In genomic region chr4:87785132-87786074, GRCm38 (mm10) we compare ENCODE assay signal across 8 mouse cellular contexts.
DNase-seq lines count a peak whose midpoint lies in the region; ATAC-seq and TF ChIP-seq lines count a peak whose summit lies in the region.

No protein-coding gene starts in this region.

- H3K27me3 ChIP-seq in MEL (ENCODE audit: control insufficient read depth in 1 of 2, insufficient read depth in 2 of 2, low read length in 2 of 2) = no peaks in the 10 kb centered on the region
- peaks cover 23% of the 10 kb centered on the region for H3K27me3 ChIP-seq in forebrain, embryonic 10.5 days (ENCODE audit: poor library complexity, severe bottlenecking)
- H3K27me3 ChIP-seq in hindbrain, embryonic 10.5 days (ENCODE audit: insufficient read depth, poor library complexity, severe bottlenecking) = no peaks in the 10 kb centered on the region

- 66% methylated on average over 12 of the region's 12 CpGs for WGBS in bone marrow, adult 2 months
- WGBS in forebrain, embryonic 10.5 days = 12% methylated on average over 12 of the region's 12 CpGs
- WGBS in hindbrain, embryonic 10.5 days = 12% methylated on average over 12 of the region's 12 CpGs

- TF ChIP-seq EP300 in MEL (IDR thresholded peaks at IDR 0.05; ENCODE audit: low read depth in 1 of 2, low read length in 2 of 2) = no peak

- DNase-seq in MEL (ENCODE audit: low read depth, low spot score) = no peak
- peak; percentile 57 for DNase-seq in forebrain, embryonic 10.5 days (ENCODE audit: extremely low spot score, low spot score)
- peak; percentile 73 for DNase-seq in hindbrain, embryonic 10.5 days (ENCODE audit: low spot score)
- DNase-seq in layer of hippocampus, adult 9-10 months (ENCODE audit: low spot score) = peak; percentile 24
- peak; percentile 56 to 63 for DNase-seq in lung, postnatal 4 days
- DNase-seq in right cerebral cortex, postnatal 4 days = peak; percentile 33

- TF ChIP-seq CTCF in MEL (IDR thresholded peaks at IDR 0.05 in 2 of 3, conservative IDR thresholded peaks at IDR 0.05 in 1 of 3; ENCODE audit: control insufficient read depth in 1 of 3, insufficient read depth in 1 of 3, low read depth in 2 of 3, low read length in 3 of 3, poor library complexity in 1 of 3, severe bottlenecking in 1 of 3) = peak in 2 of 3 experiments; percentile 30 to 37; a peak in 2 of 6 replicates
- TF ChIP-seq CTCF in bone marrow, adult 2 months (IDR thresholded peaks at IDR 0.05; ENCODE audit: control insufficient read depth, insufficient read depth, low read length) = peak; percentile 31; the same call in 1 of the 2 replicates

- peaks cover 0 to 9% of the 10 kb centered on the region in 2 experiments; a peak in 2 of 4 replicates for H3K36me3 ChIP-seq in MEL (ENCODE audit: control insufficient read depth in 1 of 2, insufficient read depth in 2 of 2, low read length in 2 of 2)
- peaks cover 58% of the 10 kb centered on the region for H3K36me3 ChIP-seq in forebrain, embryonic 10.5 days (replicated peaks)
- H3K36me3 ChIP-seq in hindbrain, embryonic 10.5 days = peaks cover 51% of the 10 kb centered on the region

- no peak for TF ChIP-seq POLR2A in MEL (IDR thresholded peaks at IDR 0.05; ENCODE audit: control insufficient read depth in 1 of 2, insufficient read depth in 1 of 2, low read depth in 1 of 2, low read length in 2 of 2, poor library complexity in 1 of 2)
- TF ChIP-seq POLR2A in bone marrow, adult 2 months (IDR thresholded peaks at IDR 0.05; ENCODE audit: borderline replicate concordance, control insufficient read depth, low read depth, low read length) = no peak

- no peak overlapping the region for H3K9ac ChIP-seq in MEL (ENCODE audit: control insufficient read depth, low read depth, low read length, poor library complexity, severe bottlenecking)

- H3K27ac ChIP-seq in MEL (ENCODE audit: control insufficient read depth, low read depth, low read length) = no peak overlapping the region
- H3K27ac ChIP-seq in bone marrow, adult 2 months (ENCODE audit: control insufficient read depth, insufficient read depth, low read depth, low read length, poor library complexity) = no peak overlapping the region
- peak overlapping the region; percentile 71 for H3K27ac ChIP-seq in forebrain, embryonic 10.5 days
- peak overlapping the region; percentile 79 for H3K27ac ChIP-seq in hindbrain, embryonic 10.5 days

- no peaks in the 10 kb centered on the region for H3K4me1 ChIP-seq in MEL (ENCODE audit: control insufficient read depth in 1 of 2, insufficient read depth in 2 of 2, low read length in 2 of 2)
- no peaks in the 10 kb centered on the region for H3K4me1 ChIP-seq in bone marrow, adult 2 months (ENCODE audit: control insufficient read depth, insufficient read depth, low read length)
- peaks cover 20% of the 10 kb centered on the region for H3K4me1 ChIP-seq in forebrain, embryonic 10.5 days
- H3K4me1 ChIP-seq in hindbrain, embryonic 10.5 days (replicated peaks) = peaks cover 15% of the 10 kb centered on the region

- H3K79me2 ChIP-seq in MEL (ENCODE audit: control insufficient read depth, insufficient read depth, low read length, poor library complexity) = no peaks in the 10 kb centered on the region

- H3K4me3 ChIP-seq in MEL (ENCODE audit: control insufficient read depth in 1 of 2, insufficient read depth in 1 of 2, low read depth in 2 of 2, low read length in 2 of 2) = no peak overlapping the region
- H3K4me3 ChIP-seq in bone marrow, adult 2 months (replicated peaks; ENCODE audit: control insufficient read depth, low read depth, low read length) = no peak overlapping the region
- peak overlapping the region; percentile 28; the same call in 1 of the 2 replicates for H3K4me3 ChIP-seq in forebrain, embryonic 10.5 days
- no peak overlapping the region for H3K4me3 ChIP-seq in hindbrain, embryonic 10.5 days

- TF ChIP-seq RAD21 in MEL (IDR thresholded peaks at IDR 0.05; ENCODE audit: low read depth, low read length) = peak; percentile 37

- no peak for ATAC-seq in erythroid progenitor cell, adult 5-6 weeks (replicated peaks; ENCODE audit: low FRiP score, poor library complexity, severe bottlenecking)

- no peaks in the 10 kb centered on the region for H3K9me3 ChIP-seq in MEL (replicated peaks; ENCODE audit: insufficient read depth, low read length)
- no peaks in the 10 kb centered on the region for H3K9me3 ChIP-seq in forebrain, embryonic 10.5 days
- H3K9me3 ChIP-seq in hindbrain, embryonic 10.5 days = no peaks in the 10 kb centered on the region

TF ChIP-seq in MEL, 35 proteins besides CTCF, POLR2A, EP300 and RAD21:
- TF ChIP-seq MYB (IDR thresholded peaks at IDR 0.05; ENCODE audit: low read depth, low read length) (no peak), SMC3 (IDR thresholded peaks at IDR 0.05; ENCODE audit: low read depth, low read length) (peak; percentile 32; the same call in 1 of the 2 replicates), TBP (IDR thresholded peaks at IDR 0.05; ENCODE audit: low read depth, low read length) (no peak), UBTF (IDR thresholded peaks at IDR 0.05; ENCODE audit: borderline replicate concordance, insufficient read depth, low read depth, low read length) (no peak)

Comparison
In these comparisons a context has a peak if more than half of its experiments do, and no peak if none do; other contexts are left out.
1. H3K27ac ChIP-seq: peak in forebrain, embryonic 10.5 days (single experiment) and hindbrain, embryonic 10.5 days (single experiment); none in MEL (single experiment) and bone marrow, adult 2 months (single experiment).